Mouse (Mus musculus) retina, embryonic 14.5 days (tissue): ENCODE results near the gene Tanc1.

Source experiments
- DNase-seq: peaks from one replicate; pipeline ENCODE4 v3.0.0-alpha.2; 2015; ENCODE audit warnings: low spot score

The Tanc1 gene

GRCm38 (mm10) chr2:59681181-59681580 lies 69.3 kb downstream of the Tanc1 start:
- no peak for DNase-seq

GRCm38 (mm10) chr2:59684864-59685605 lies 73.2 kb downstream of the Tanc1 start:
- no peak for DNase-seq

- no peak for DNase-seq
Measured at GRCm38 (mm10) chr2:59685606-59685950, 73.7 kb downstream of the Tanc1 start.

- peak; percentile 57 for DNase-seq
Measured at GRCm38 (mm10) chr2:59688261-59689104, 76.6 kb downstream of the Tanc1 start.

GRCm38 (mm10) chr2:59691112-59691511 lies 79.3 kb downstream of the Tanc1 start:
- DNase-seq = no peak

- DNase-seq = no peak
Measured at GRCm38 (mm10) chr2:59693473-59693872, 81.6 kb downstream of the Tanc1 start.

- DNase-seq = no peak
Measured at GRCm38 (mm10) chr2:59697123-59697522, 85.3 kb downstream of the Tanc1 start.

GRCm38 (mm10) chr2:59697722-59698634 lies 86.1 kb downstream of the Tanc1 start:
- peak; percentile 76 for DNase-seq

GRCm38 (mm10) chr2:59698635-59699300 lies 86.9 kb downstream of the Tanc1 start:
- DNase-seq = peak; percentile 25

GRCm38 (mm10) chr2:59699893-59700292 lies 88.1 kb downstream of the Tanc1 start:
- DNase-seq = no peak

- DNase-seq = no peak
Measured at GRCm38 (mm10) chr2:59705221-59705620, 93.4 kb downstream of the Tanc1 start.

- DNase-seq = no peak
Measured at GRCm38 (mm10) chr2:59706806-59707205, 95.0 kb downstream of the Tanc1 start.

- DNase-seq = no peak
Measured at GRCm38 (mm10) chr2:59707922-59708706, 96.3 kb downstream of the Tanc1 start.

GRCm38 (mm10) chr2:59710771-59711170 lies 98.9 kb downstream of the Tanc1 start:
- DNase-seq = no peak

- DNase-seq = no peak
Measured at GRCm38 (mm10) chr2:59711992-59712391, 100.2 kb downstream of the Tanc1 start.

GRCm38 (mm10) chr2:59712484-59712883 lies 100.6 kb downstream of the Tanc1 start:
- DNase-seq = no peak

- DNase-seq = no peak
Measured at GRCm38 (mm10) chr2:59713626-59714556, 102.0 kb downstream of the Tanc1 start.

- DNase-seq = no peak
Measured at GRCm38 (mm10) chr2:59714992-59715391, 103.2 kb downstream of the Tanc1 start.

- DNase-seq = no peak
Measured at GRCm38 (mm10) chr2:59716461-59716860, 104.6 kb downstream of the Tanc1 start.
